Mouse (Mus musculus) heart, embryonic 16.5 days (tissue): ENCODE results near the gene Dazap1. TPM values are rescaled to one million over a fixed set of nuclear protein-coding genes. Genes with fewer than 3 reads are reported as not detected.

Experiments
- ATAC-seq: fragments of 200-750 bp; cut with Nextera tagmentation; replicated peaks from 2 replicates; pipeline ENCODE4 v1.8.0; 2017; ENCODE audit warnings: moderate number of reproducible peaks; ENCODE audit not compliant: insufficient read depth, low FRiP score; ENCODE audit errors: extremely low read depth
- H3K27ac ChIP-seq: fragments of 300-500 bp; sonication (generic); 2 replicates; pipeline ENCODE4 v1.5.1; 2014; ENCODE audit warnings: mild to moderate bottlenecking, low read length, control low read depth, moderate library complexity
- H3K27me3 ChIP-seq: fragments of 300-500 bp; sonication (generic); 2 replicates; pipeline ENCODE4 v1.6.1; 2014; ENCODE audit warnings: low read length, mixed read lengths; ENCODE audit not compliant: control insufficient read depth, insufficient read depth
- H3K36me3 ChIP-seq: fragments of 300-500 bp; sonication (generic); 2 replicates; pipeline ENCODE4 v1.6.1; 2014; ENCODE audit not compliant: control insufficient read depth, insufficient read depth
- H3K4me1 ChIP-seq: fragments of 300-500 bp; sonication (generic); 2 replicates; pipeline ENCODE4 v1.6.1; 2014; ENCODE audit warnings: low read length, mixed read lengths; ENCODE audit not compliant: control insufficient read depth, insufficient read depth
- H3K4me2 ChIP-seq: fragments of 300-500 bp; sonication (generic); 2 replicates; pipeline ENCODE4 v1.6.1; 2014; ENCODE audit warnings: low read depth, mild to moderate bottlenecking, control low read depth, low read length
- H3K4me3 ChIP-seq: fragments of 300-500 bp; sonication (generic); 2 replicates; pipeline ENCODE4 v1.5.1; 2014; ENCODE audit warnings: mild to moderate bottlenecking, control low read depth, low read length
- H3K9ac ChIP-seq: fragments of 300-500 bp; sonication (generic); 2 replicates; pipeline ENCODE4 v1.6.1; 2014; ENCODE audit warnings: low read length, control low read depth
- H3K9me3 ChIP-seq: fragments of 300-500 bp; sonication (generic); replicated peaks from 2 replicates; pipeline ENCODE4 v1.6.1; 2016; ENCODE audit warnings: low read length; ENCODE audit not compliant: control insufficient read depth
- WGBS: fragments of 180-500 bp; shearing (Covaris S2); extraction: QIAGEN DNeasy Blood & Tissue Kit; methylation state at CpG from one replicate; pipeline ENCODE4 v1.1.7; 2014; 5-methylcytosine and 5-hydroxymethylcytosine counted together
- microRNA-seq: library from miRNA; unstranded; fragments of <30 nt; microRNA quantifications from one replicate; pipeline ENCODE4, GENCODE M21; 2017
- polyA plus RNA-seq: library from polyadenylated mRNA; unstranded; fragments of >200 nt; fragmentation: Nextera tagmentation; extraction: Ambion mirVana; gene quantifications from 2 replicates; pipeline ENCODE4 v1.2.1, GENCODE M21; 2015

Dazap1 gene
- polyA plus RNA-seq, 1 experiment from 2014 or later, result 30.7 TPM

GRCm38 (mm10) chr10:80330888-80331287, 69.6 kb downstream of the Dazap1 start:
- Histone ChIP-seq H3K27me3 (peaks cover 15% of the 10 kb centered on the region), H3K9me3 (no peaks in the 10 kb centered on the region), H3K4me2 (peak overlapping the region; percentile 74; the same call in 1 of the 2 replicates), H3K4me1 (peaks cover 12% of the 10 kb centered on the region; the same call in 1 of the 2 replicates), H3K36me3 (no peaks in the 10 kb centered on the region), H3K4me3 (no peak overlapping the region), H3K27ac (no peak overlapping the region), H3K9ac (no peak overlapping the region)
- ATAC-seq, result no peak
- 42% methylated on average over 2 of the region's 2 CpGs for WGBS

- no peak overlapping the region for H3K4me2 ChIP-seq
- H3K27me3 ChIP-seq, result peaks cover 15% of the 10 kb centered on the region
- H3K36me3 ChIP-seq, result no peaks in the 10 kb centered on the region
- no peak overlapping the region for H3K4me3 ChIP-seq
- no peaks in the 10 kb centered on the region for H3K9me3 ChIP-seq
- H3K4me1 ChIP-seq, result peaks cover 12% of the 10 kb centered on the region; the same call in 1 of the 2 replicates
- 50% methylated on average over 10 of the region's 10 CpGs for WGBS
- H3K27ac ChIP-seq, result no peak overlapping the region
- H3K9ac ChIP-seq, result no peak overlapping the region
- ATAC-seq, result no peak
Observed at GRCm38 (mm10) chr10:80331636-80332524, 70.6 kb downstream of the Dazap1 start.

GRCm38 (mm10) chr10:80332525-80332989, 71.3 kb downstream of the Dazap1 start:
- Histone ChIP-seq H3K4me3 (no peak overlapping the region), H3K4me1 (peaks cover 12% of the 10 kb centered on the region; the same call in 1 of the 2 replicates), H3K4me2 (no peak overlapping the region), H3K27ac (no peak overlapping the region), H3K9me3 (no peaks in the 10 kb centered on the region), H3K36me3 (no peaks in the 10 kb centered on the region), H3K9ac (no peak overlapping the region), H3K27me3 (peaks cover 15% of the 10 kb centered on the region)
- 81% methylated on average over 5 of the region's 5 CpGs for WGBS
- no peak for ATAC-seq

- WGBS, result 84% methylated on average over 12 of the region's 12 CpGs
Observed at GRCm38 (mm10) chr10:80336263-80336662, 75.0 kb downstream of the Dazap1 start.

More at GRCm38 (mm10) chr10:80336263-80336662, 75.0 kb downstream of the Dazap1 start:
- Histone ChIP-seq H3K4me2 (no peak overlapping the region), H3K36me3 (no peaks in the 10 kb centered on the region), H3K4me1 (no peaks in the 10 kb centered on the region), H3K27me3 (peaks cover 22% of the 10 kb centered on the region), H3K9ac (no peak overlapping the region), H3K4me3 (no peak overlapping the region), H3K27ac (no peak overlapping the region), H3K9me3 (no peaks in the 10 kb centered on the region)
- ATAC-seq, result no peak

Small RNAs within 50 kb of the gene (microRNA-seq; reads per million reads assigned to microRNA genes)
- gene Mir6911, result not detected

Other genes with a start within 250 kb of the Dazap1 start
- 10.9 and 17.7 TPM in 2 replicates for gene Arhgap45, start 244.8 kb upstream of the Dazap1 start, polyA plus RNA-seq
- gene Polr2e, start 221.7 kb upstream of the Dazap1 start, polyA plus RNA-seq, result 136 and 144 TPM in 2 replicates
- gene Gpx4, start 214.3 kb upstream of the Dazap1 start, polyA plus RNA-seq, result 668 and 748 TPM in 2 replicates
- 11.7 and 13.5 TPM in 2 replicates for gene Sbno2, start 155.9 kb upstream of the Dazap1 start, polyA plus RNA-seq
- 13.8 and 15.3 TPM in 2 replicates for gene Stk11, start 145.7 kb upstream of the Dazap1 start, polyA plus RNA-seq
- 1,107 and 1,132 TPM in 2 replicates for gene Atp5d, start 122.9 kb upstream of the Dazap1 start, polyA plus RNA-seq
- 2.5 TPM in 2 replicates for gene Cbarp, start 120.7 kb upstream of the Dazap1 start, polyA plus RNA-seq
- gene Midn, start 113.2 kb upstream of the Dazap1 start, polyA plus RNA-seq, result 10.3 and 13.0 TPM in 2 replicates
- 85.3 and 87.6 TPM in 2 replicates for gene Cirbp, start 95.5 kb upstream of the Dazap1 start, polyA plus RNA-seq
- gene 1600002K03Rik, start 88.5 kb upstream of the Dazap1 start, polyA plus RNA-seq, result 9.7 and 10.7 TPM in 2 replicates
- 6.0 and 6.8 TPM in 2 replicates for gene Efna2, start 82.0 kb upstream of the Dazap1 start, polyA plus RNA-seq
- gene Mum1, start 35.1 kb upstream of the Dazap1 start, polyA plus RNA-seq, result 31.9 and 40.1 TPM in 2 replicates
- gene Ndufs7, start 12.4 kb upstream of the Dazap1 start, polyA plus RNA-seq, result 596 and 743 TPM in 2 replicates
- gene Gamt, start 474 bp upstream of the Dazap1 start, polyA plus RNA-seq, result 50.3 and 51.6 TPM in 2 replicates
- gene Rps15, start 31.0 kb downstream of the Dazap1 start, polyA plus RNA-seq, result 536 and 549 TPM in 2 replicates
- 1.5 TPM in 2 replicates for gene Apc2, start 34.5 kb downstream of the Dazap1 start, polyA plus RNA-seq
- 33.5 and 35.8 TPM in 2 replicates for gene 2310011J03Rik, start 59.1 kb downstream of the Dazap1 start, polyA plus RNA-seq
- gene Pcsk4, start 68.0 kb downstream of the Dazap1 start, polyA plus RNA-seq, result 1.6 and 1.9 TPM in 2 replicates
- gene Reep6, start 68.5 kb downstream of the Dazap1 start, polyA plus RNA-seq, result 1.8 and 2.6 TPM in 2 replicates
- 15.5 and 16.0 TPM in 2 replicates for gene Adamtsl5, start 86.9 kb downstream of the Dazap1 start, polyA plus RNA-seq
- 0.07 and 0.14 TPM in 2 replicates for gene Plk5, start 95.0 kb downstream of the Dazap1 start, polyA plus RNA-seq
- 2.8 TPM in 2 replicates for gene Mex3d, start 126.2 kb downstream of the Dazap1 start, polyA plus RNA-seq
- 136 and 155 TPM in 2 replicates for gene Mbd3, start 138.1 kb downstream of the Dazap1 start, polyA plus RNA-seq
- 1,492 and 1,877 TPM in 2 replicates for gene Uqcr11, start 145.3 kb downstream of the Dazap1 start, polyA plus RNA-seq
- 41.9 and 47.0 TPM in 2 replicates for gene Tcf3, start 172.2 kb downstream of the Dazap1 start, polyA plus RNA-seq
- not detected in 2 replicates for gene Onecut3, start 233.3 kb downstream of the Dazap1 start, polyA plus RNA-seq